Mouse (Mus musculus) CH12.LX (cell line): Measurements from ENCODE around the gene Ulk4. TPM values are rescaled to one million over a fixed set of nuclear protein-coding genes. Genes with fewer than 3 reads are reported as not detected.

Experiments used
- DNase-seq: peaks from one replicate; pipeline ENCODE4 v3.0.0-alpha.2; 2013; ENCODE audit errors: extremely low read depth
- H3K27ac ChIP-seq: 2 replicates; pipeline ENCODE4 v1.5.1; 2012; ENCODE audit warnings: low read depth, mild to moderate bottlenecking, control low read depth, moderate library complexity; ENCODE audit not compliant: insufficient read depth
- H3K27me3 ChIP-seq: replicated peaks from 2 replicates; pipeline ENCODE3; 2012; ENCODE audit warnings: inconsistent platforms
- H3K36me3 ChIP-seq, 2 experiments: replicated peaks in 1 of 2; 2 replicates each; pipeline versions ENCODE3 to v1.6.1; 2012; ENCODE audit warnings: inconsistent platforms in 1 of 2, low read length in 1 of 2, mild to moderate bottlenecking in 1 of 2, mixed read lengths in 1 of 2, moderate library complexity in 1 of 2; ENCODE audit not compliant: control insufficient read depth in 1 of 2, insufficient read depth in 1 of 2
- H3K4me1 ChIP-seq, 2 experiments: 2 replicates each; pipeline ENCODE4 v1.6.1; 2012; ENCODE audit warnings: inconsistent platforms in 1 of 2, moderate library complexity in 1 of 2; ENCODE audit not compliant: insufficient read depth in 2 of 2, control insufficient read depth in 1 of 2
- H3K4me2 ChIP-seq: 2 replicates; pipeline ENCODE4 v1.6.1; 2012; ENCODE audit warnings: low read depth, mild to moderate bottlenecking, control low read depth; ENCODE audit not compliant: poor library complexity, insufficient read depth, severe bottlenecking
- H3K4me3 ChIP-seq, 3 experiments: fragments of 150-350 bp in 1 of 3; sonication (generic) in 1 of 3; replicated peaks in 1 of 3; 2 replicates each; pipeline versions ENCODE3 to v1.5.1; 2011 to 2012; ENCODE audit warnings: low read depth in 2 of 3, low read length in 2 of 3, mild to moderate bottlenecking in 2 of 3, moderate library complexity in 2 of 3, control low read depth in 1 of 3, improper control_type of control experiment in 1 of 3, inconsistent platforms in 1 of 3, mixed read lengths in 1 of 3; ENCODE audit not compliant: poor library complexity in 1 of 3
- H3K79me2 ChIP-seq: replicated peaks from 2 replicates; pipeline ENCODE4 v1.6.1; 2012; ENCODE audit warnings: mild to moderate bottlenecking, moderate library complexity; ENCODE audit not compliant: control insufficient read depth, poor library complexity, insufficient read depth, severe bottlenecking; ENCODE audit errors: extremely low read depth
- H3K9ac ChIP-seq: 2 replicates; pipeline ENCODE4 v1.6.1; 2012; ENCODE audit warnings: low read depth, mild to moderate bottlenecking, control low read depth, moderate library complexity; ENCODE audit not compliant: insufficient read depth
- H3K9me3 ChIP-seq: replicated peaks from 2 replicates; pipeline ENCODE3; 2012; ENCODE audit warnings: low read length, inconsistent platforms, mixed read lengths
- CHD1 ChIP-seq: IDR thresholded peaks from 2 replicates; pipeline ENCODE4 v1.6.1; 2012; ENCODE audit warnings: low read depth, low read length, improper control_type of control experiment, inconsistent platforms
- CHD2 ChIP-seq: IDR thresholded peaks from 2 replicates; pipeline ENCODE4 v1.6.1; 2011; ENCODE audit warnings: low read length, improper control_type of control experiment
- ELF1 ChIP-seq: IDR thresholded peaks from 2 replicates; pipeline ENCODE4 v1.6.1; 2014; ENCODE audit warnings: low read depth, mild to moderate bottlenecking, inconsistent platforms, low read length, improper control_type of control experiment
- GABPA ChIP-seq: IDR thresholded peaks from 2 replicates; pipeline ENCODE4 v1.6.1; 2012; ENCODE audit warnings: low read depth, low read length, improper control_type of control experiment, inconsistent platforms; ENCODE audit not compliant: insufficient replicate concordance
- HCFC1 ChIP-seq: IDR thresholded peaks from 2 replicates; pipeline ENCODE4 v1.6.1; 2012; ENCODE audit warnings: low read depth, mild to moderate bottlenecking, inconsistent platforms, low read length, improper control_type of control experiment
- JUND ChIP-seq: conservative IDR thresholded peaks from 2 replicates; pipeline ENCODE4 v1.6.1; 2011; ENCODE audit warnings: low read depth, low read length, improper control_type of control experiment
- KAT2A ChIP-seq: IDR thresholded peaks from 2 replicates; pipeline ENCODE4 v1.6.1; 2012; ENCODE audit warnings: low read length, improper control_type of control experiment, inconsistent platforms; ENCODE audit not compliant: insufficient replicate concordance
- MAFK ChIP-seq: IDR thresholded peaks from 2 replicates; pipeline ENCODE4 v1.6.1; 2011; ENCODE audit warnings: low read length, improper control_type of control experiment; ENCODE audit not compliant: insufficient replicate concordance
- MEF2A ChIP-seq: IDR thresholded peaks from 2 replicates; pipeline ENCODE4 v1.6.1; 2014; ENCODE audit warnings: low read depth, mild to moderate bottlenecking, inconsistent platforms, low read length, improper control_type of control experiment, borderline replicate concordance
- NELFE ChIP-seq: IDR thresholded peaks from 2 replicates; pipeline ENCODE4 v1.6.1; 2011; ENCODE audit warnings: low read depth, low read length, improper control_type of control experiment
- PAX5 ChIP-seq: IDR thresholded peaks from 2 replicates; pipeline ENCODE4 v1.6.1; 2012; ENCODE audit warnings: low read length, inconsistent platforms, mixed read lengths
- POLR2A ChIP-seq: IDR thresholded peaks from 2 replicates; pipeline ENCODE4 v1.6.1; 2011; ENCODE audit warnings: low read depth, mild to moderate bottlenecking, improper control_type of control experiment, low read length
- SIN3A ChIP-seq: IDR thresholded peaks from 2 replicates; pipeline ENCODE4 v1.6.1; 2012; ENCODE audit warnings: low read length, improper control_type of control experiment, inconsistent platforms
- SMC3 ChIP-seq: IDR thresholded peaks from 2 replicates; pipeline ENCODE4 v1.6.1; 2011; ENCODE audit warnings: low read depth, low read length, improper control_type of control experiment
- USF1 ChIP-seq: IDR thresholded peaks from 2 replicates; pipeline ENCODE4 v1.6.1; 2014; ENCODE audit warnings: low read depth, mild to moderate bottlenecking, inconsistent platforms, low read length, improper control_type of control experiment
- ZC3H11A ChIP-seq: IDR thresholded peaks from 2 replicates; pipeline ENCODE4 v1.6.1; 2012; ENCODE audit warnings: low read depth, mild to moderate bottlenecking, inconsistent platforms, low read length, improper control_type of control experiment
- ZNF384 ChIP-seq: IDR thresholded peaks from 2 replicates; pipeline ENCODE4 v1.6.1; 2012; ENCODE audit warnings: low read depth, low read length, improper control_type of control experiment, inconsistent platforms
- dilution Hi-C: fragments of 300-500 bp; cut with MboI; formaldehyde crosslinking; loops from 2 replicates; pipeline ENCODE4 v1.14.3; 2020; ENCODE audit warnings: low sequenced_read_pairs; ENCODE audit not compliant: extremely low pct_unique_long_range_greater_than_20kb, extremely low pct_ligation_motif_present
- in situ Hi-C: fragments of 300-500 bp; cut with MboI; formaldehyde crosslinking; loops from 3 replicates; pipeline ENCODE4 v1.14.3; 2019; ENCODE audit warnings: low sequenced_read_pairs, low pct_ligation_motif_present, low pct_unique_long_range_greater_than_20kb, mixed read lengths
- polyA plus RNA-seq: library from polyadenylated mRNA; unstranded; fragments of >175 nt; gene quantifications from 2 replicates; pipeline ENCODE4 v1.2.1, GENCODE M21; 2012; ENCODE audit warnings: low read depth; ENCODE audit not compliant: insufficient read length
- total RNA-seq, 2 experiments: library from RNA; depleted of rRNA; stranded (reverse); fragments of 300-350 nt in 1 of 2; fragments of >200 nt in 1 of 2; gene quantifications; 2 replicates each; pipeline ENCODE4 v1.2.3; 2012 to 2014

Gene Ulk4
- total and polyA plus RNA-seq, 3 experiments = 1.6 to 25.8 (median 18.5) TPM

DNA sequence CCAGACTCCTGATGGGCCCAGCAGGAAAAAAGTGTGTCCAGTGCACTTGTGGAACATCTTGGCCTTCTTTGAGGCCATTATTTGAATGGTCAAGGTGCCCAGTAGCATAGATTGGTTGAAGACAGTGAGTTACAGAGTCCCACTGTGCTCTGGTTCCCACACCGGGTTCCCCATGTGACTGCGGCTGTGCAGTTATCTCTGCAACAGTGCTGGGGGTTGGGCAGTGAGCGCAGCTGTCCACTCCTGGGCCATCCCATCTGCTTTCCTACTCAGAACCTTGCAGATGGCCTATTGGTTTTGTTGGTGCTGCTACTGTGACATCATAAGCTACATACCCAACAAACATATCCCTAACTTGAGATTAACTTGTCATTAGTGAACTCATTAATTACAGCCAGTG is 290.7 kb downstream of the Ulk4 start:
- Histone ChIP-seq H3K4me1 (no peaks in the 10 kb centered on the region; a peak in 1 of 4 replicates), H3K9ac (no peak overlapping the region), H3K27ac (no peak overlapping the region), H3K27me3 (no peaks in the 10 kb centered on the region), H3K79me2 (no peaks in the 10 kb centered on the region), H3K9me3 (no peaks in the 10 kb centered on the region), H3K4me2 (no peak overlapping the region)
- DNase-seq = no peak
- in situ Hi-C loops = no loop called here
- no peak for TF ChIP-seq PAX5
- TF ChIP-seq, all 38 proteins: peak for 0
- dilution Hi-C loops = no loop called here
- Histone ChIP-seq H3K36me3 (peaks cover 0 to 6% of the 10 kb centered on the region in 2 experiments), H3K4me3 (no peak overlapping the region)

DNA sequence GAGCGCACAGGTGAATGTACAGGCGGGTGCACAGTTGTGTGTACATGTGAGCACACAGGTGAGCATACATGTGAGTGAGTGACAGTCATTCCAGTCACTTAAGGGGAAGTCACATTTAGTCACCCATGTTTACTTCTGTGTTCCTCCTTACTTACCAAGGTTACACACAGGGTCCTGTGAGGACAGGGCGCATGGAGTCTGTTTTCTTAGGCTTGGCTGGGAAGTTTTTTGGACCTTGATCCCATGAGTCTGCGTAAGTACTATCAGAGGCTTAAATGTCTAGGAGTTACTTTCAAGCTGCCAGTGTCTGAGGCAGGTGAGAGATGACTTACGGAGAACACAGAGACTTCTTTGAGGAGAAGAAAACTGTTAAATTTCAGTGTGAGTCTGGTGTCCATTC is 291.5 kb downstream of the Ulk4 start:
- TF ChIP-seq ZC3H11A (no peak), SIN3A (no peak), USF1 (no peak), CHD2 (no peak), MEF2A (no peak), ZNF384 (no peak), HCFC1 (no peak), MAFK (no peak), GABPA (no peak), CHD1 (no peak), JUND (no peak), POLR2A (no peak), NELFE (no peak), ELF1 (no peak), KAT2A (no peak), SMC3 (no peak)
- TF ChIP-seq, all 38 proteins: peak for 0
- no peak for DNase-seq
- no peak overlapping the region for H3K4me2 ChIP-seq
- in situ Hi-C loops (no loop called here), dilution Hi-C loops (no loop called here)
- no peaks in the 10 kb centered on the region; a peak in 1 of 4 replicates for H3K4me1 ChIP-seq
- no peak overlapping the region for H3K4me3 ChIP-seq
- H3K79me2 ChIP-seq = no peaks in the 10 kb centered on the region
- H3K36me3 ChIP-seq = peaks cover 0 to 6% of the 10 kb centered on the region in 2 experiments
- H3K27me3 ChIP-seq = no peaks in the 10 kb centered on the region
- H3K9me3 ChIP-seq = no peaks in the 10 kb centered on the region
- no peak overlapping the region for H3K27ac ChIP-seq
- H3K9ac ChIP-seq = no peak overlapping the region
